Mouse (Mus musculus) embryo, embryonic 10.5 days (tissue): ENCODE data around the gene Trappc2l.

ENCODE experiments used
- DNase-seq: peaks from one replicate; pipeline ENCODE4 v3.0.0-alpha.2; 2015; ENCODE audit warnings: low spot score

The Trappc2l gene

DNA sequence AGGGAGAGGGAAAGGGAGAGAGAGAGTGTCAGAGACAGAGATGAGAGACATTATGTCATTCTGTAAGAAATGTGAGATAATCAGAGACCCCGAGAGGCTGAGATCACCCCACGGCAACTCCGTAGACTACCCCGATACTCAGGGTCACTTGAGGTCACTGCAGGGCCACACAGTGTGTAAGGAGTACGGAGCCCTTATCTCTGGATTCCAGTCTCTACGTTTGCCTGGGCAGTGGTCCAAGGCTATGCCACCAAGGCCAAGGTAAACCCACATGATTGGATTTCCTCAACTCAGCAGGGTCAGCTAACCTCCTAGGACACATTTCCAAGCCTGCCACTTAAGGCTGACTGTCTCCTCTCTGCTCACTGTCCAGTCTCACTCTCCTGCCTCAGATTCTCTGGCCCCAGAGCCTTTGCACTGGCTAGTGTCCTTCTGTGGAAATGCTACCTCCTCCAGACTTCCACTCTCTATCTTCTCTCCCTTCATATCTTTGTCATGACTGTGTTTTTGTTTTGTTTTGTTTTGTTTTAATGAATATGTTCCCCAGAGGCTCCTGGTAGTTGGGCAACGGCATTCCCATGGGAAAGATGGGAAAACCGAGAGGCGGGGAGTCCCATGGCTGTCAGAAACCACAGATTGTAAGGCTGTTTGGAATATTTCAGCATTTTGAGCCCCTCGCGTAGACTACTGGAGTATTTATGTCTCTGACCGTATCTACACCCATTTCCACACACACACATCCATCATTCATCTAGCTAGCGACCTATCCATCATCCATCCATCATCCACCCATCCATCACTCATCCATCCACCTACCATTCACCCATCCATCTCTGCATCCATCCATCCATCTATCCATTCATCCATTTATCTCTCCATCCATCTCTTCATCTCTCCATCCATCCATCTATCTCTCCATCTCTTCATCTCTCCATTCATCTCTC, 44.9 kb downstream of the Trappc2l start:
- no peak for DNase-seq

DNA sequence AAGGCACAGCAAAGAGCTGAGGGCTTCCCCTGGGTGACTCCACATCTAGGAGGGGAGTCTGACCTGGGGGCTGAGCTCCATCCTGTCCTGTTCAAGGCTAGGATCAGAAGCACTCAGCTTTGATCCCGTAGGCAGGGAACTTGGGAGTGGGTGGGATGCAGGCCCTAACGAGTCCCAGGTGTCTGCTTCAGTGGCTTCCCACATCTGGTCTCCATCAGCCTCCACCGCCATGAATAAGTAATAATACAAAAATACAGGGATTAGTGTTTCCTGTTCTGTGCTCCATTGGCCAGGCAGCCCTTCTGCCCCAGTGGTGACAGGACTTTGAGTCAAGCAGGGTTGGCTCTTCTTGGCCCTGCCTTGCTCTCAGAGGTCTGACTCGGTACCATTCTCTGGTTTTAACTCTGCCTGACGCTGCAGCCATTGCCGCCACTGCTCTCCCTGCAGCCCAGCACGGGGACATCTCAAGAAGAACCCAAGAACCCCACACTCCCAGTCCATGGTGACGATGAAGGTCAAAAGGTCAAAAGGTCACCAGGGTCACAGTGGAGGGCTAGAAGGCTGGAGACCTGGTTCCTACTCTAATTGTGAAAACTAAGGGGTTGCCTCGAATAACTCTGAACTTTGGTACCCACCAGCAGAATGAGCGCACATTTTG, 46.8 kb downstream of the Trappc2l start:
- peak; percentile 82 for DNase-seq

DNA sequence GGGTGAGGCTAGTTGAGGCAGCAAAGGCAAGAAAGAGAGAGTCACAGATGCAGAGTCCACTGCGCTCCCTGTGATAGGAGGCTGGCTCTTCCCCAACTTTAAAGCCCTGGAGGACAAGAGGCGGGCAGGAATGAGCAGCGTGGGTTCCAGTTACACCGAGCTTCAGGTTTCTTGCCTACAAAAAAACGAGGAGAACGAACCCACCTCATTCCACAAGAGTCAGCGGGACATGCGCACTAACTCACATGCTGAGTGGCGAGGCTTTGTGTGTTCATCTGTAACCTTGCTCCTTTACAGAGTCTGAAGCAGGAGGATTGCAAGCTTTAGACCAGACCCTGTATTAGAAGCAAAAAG, 47.3 kb downstream of the Trappc2l start:
- DNase-seq, result no peak

DNA sequence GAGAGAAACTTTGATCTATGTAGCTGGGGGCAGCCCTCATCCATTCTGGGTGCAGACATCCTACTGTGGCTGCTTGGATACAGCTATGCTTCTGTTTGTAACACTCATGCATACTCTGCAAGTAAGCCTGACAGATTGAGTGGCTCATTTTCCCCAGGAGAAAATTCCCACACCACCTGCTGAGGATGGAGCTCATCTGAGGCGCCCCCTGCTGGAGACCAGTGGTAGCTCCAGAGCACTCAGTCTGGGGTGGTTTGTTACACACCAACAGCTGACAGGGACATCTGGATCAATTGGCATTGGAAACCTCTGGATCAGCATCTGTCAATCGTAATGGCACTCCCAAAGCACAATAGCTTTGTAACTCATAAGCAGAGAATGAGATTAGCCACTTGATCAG, 48.6 kb downstream of the Trappc2l start:
- DNase-seq, result no peak

DNA sequence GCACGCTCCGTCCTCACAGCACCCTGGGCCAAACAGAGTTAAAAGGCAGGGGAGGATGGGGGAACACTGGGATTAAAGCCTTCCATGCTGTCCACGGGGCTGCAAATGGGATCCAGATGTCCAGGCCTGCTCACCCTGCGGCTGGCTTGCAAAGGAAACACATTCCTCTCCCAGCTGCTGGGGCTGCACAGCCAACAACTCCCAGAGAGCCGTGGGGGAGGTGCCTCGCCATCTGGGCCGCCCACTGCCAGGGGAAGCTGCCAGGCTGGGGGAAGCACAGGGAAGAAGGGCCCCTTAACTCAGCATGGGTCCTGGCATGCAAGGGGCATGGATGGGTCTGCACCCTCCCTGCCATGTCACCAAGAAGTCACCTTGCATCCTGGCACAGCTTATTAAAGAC, 49.7 kb downstream of the Trappc2l start:
- peak; percentile 82 for DNase-seq

DNA sequence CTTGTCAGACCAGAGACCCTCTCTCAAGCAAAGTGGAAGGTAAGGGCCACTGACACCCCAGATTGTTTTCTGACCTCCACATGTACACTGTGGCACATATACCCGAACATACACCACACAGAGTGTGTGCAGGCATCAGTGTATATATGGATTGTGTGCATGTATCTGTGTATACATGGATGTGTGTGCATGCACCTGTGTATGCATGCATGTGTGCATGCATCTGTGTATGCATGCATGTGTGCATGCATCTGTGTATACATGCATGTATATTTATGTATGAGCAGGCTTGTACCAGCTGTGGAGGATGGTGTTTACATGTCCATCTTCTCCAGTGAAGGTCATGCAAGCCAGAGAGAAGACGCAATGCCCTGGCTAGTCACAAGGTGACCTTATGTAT, 50.5 kb downstream of the Trappc2l start:
- DNase-seq, result no peak

DNA sequence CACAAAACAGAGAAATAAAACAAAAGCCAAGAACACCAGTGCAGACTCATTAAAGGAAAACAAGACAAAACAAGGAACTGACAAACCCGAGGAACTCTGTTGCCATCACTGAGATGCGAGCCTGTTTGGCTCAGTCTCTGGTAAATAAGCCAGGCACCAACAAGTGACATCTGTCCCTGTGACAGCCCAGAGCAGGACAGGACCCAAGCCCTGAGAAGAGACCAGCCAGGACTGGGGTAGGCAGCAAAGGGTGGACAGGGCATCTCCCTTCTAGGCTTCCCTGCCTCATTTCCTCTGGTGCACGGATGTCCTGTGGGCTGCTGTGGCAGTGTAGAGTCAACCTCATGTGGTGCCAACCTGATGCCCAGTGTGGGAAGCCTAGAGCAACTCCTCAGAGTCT, 51.7 kb downstream of the Trappc2l start:
- no peak for DNase-seq

DNA sequence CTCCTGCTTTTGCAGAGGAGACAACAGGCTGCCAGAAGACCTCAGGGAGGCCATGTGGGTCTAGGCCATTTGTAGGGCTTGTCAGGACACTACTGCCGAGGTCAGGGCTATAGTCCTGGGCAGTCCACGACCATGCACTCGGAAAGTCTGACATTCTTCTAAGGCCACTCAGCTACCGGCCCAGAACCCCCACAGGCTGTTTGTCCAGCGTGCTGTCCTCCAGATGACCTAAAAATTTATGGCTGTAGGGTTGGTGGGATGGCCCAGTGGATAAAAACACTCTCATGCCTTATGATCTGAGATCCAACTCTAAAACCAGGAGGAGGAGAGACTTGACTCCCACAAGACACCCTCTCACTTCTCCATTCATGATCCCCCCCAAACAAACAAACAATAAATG, 52.2 kb downstream of the Trappc2l start:
- DNase-seq, result no peak

DNA sequence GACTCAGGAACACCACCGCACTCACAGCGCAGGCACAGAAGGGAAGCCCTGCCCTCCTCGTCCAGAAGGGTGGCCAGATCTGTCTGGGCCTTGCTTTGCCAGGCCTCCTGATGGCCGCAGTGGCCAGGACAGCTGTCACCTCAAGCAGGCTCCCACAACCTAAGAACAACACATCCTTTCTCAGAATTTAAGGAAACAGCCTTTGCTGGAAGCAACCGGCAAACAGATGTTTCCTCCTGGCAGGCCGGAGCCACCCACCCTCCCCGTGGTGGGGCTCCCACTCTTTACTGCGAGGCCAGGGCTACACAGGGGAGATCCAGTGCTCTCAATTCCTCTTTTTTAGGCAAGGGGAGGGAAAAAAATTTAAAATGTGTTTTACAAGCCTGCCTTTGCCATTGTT, 53.8 kb downstream of the Trappc2l start:
- DNase-seq, result no peak

DNA sequence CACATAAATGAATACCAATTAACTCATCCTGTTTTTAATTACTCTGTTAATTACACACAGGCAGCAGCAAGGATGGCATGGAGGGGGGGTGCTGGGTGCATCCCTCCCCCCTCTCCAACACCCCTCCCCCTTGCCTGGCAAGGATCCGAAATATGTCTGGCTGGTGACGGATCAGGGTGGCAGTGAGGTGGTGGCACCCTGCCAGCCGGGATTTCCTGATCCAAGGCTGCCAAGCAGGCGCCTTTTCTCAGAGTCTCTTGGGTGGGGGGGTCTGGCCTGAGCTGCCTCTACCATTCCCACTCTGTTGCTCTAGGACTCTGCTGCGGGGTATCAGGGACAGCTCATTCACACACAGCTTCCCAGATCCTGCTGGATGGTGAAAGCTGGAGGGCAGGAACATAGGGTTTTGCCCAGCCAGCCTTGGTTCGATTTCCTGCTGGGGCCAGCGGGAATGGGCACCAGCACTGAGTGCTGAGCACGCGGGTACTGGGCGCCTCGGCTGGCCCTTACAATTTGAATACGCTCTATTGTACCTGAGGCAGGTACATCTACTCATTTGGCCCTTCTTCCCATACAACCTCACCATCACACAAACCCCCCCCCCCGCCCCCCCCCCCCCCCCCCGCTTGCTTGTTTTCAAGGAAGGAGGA, 54.4 kb downstream of the Trappc2l start:
- DNase-seq, result no peak
